Mouse (Mus musculus): ENCODE measurements at regions not wholly inside any gene's neighbourhood (a gene's known extent, or its start where the extent isn't known, plus 50 kb on each side); places are given as distances from the start of the nearest gene placed in this dataset.
"Not testable (repeated sequence)": the region's sequence is repeated elsewhere in the genome, so short reads cannot be mapped to it uniquely, and the experiment has no call there.

DNA sequence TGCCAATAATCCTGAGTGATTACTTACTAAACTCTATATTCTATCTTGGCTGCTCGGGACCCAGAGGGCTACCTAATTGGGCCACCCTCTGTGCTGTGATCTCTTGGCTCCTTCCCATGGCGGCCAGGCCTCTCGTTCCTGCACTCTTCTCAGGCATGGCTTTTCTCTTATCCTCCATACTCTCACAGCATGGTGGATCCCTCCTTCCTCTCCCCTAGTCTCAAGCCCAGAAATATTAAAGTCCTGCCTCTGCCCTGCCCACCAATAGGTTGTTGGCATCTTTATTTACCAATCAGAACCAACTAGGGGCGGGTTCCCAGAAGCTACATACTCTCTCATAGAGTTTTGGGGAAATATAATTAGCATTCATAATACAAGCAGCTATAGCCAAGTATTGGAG, 100.6 kb upstream of the Mocs1 start:
- intact Hi-C loops (cut with DNase I) = no loop called here

DNA sequence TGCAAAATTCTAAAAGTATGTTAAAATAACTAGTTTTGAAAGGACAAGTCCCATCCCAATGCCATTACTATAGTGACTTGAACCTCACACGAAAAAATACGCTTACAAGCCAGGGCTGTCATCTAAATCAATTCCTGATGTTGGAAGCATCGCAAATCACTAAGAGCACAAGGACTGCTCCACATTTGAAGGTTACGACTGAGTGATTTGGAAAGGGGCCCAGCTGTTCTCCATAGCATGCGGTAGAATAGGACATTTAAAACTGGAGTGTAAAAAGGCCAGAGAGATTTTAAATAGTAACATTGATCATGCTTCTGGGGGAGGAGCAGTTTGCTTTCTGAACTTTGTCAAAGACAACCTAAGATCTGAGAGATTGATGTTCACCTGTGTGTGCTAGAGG, 92.8 kb upstream of the Mocs1 start:
- H3K27ac ChIP-seq = no peak overlapping the region
- TF ChIP-seq CTCF (IDR thresholded peaks at IDR 0.05) = no peak
- intact Hi-C loops (cut with DNase I) = no loop called here
- no peak for DNase-seq
- no peak overlapping the region for H3K4me3 ChIP-seq

More for the DNA sequence above, 100.6 kb upstream of the Mocs1 start:
- no peak overlapping the region for H3K27ac ChIP-seq
- no peak overlapping the region for H3K4me3 ChIP-seq
- no peak for DNase-seq
- TF ChIP-seq CTCF (IDR thresholded peaks at IDR 0.05) = no peak

DNA sequence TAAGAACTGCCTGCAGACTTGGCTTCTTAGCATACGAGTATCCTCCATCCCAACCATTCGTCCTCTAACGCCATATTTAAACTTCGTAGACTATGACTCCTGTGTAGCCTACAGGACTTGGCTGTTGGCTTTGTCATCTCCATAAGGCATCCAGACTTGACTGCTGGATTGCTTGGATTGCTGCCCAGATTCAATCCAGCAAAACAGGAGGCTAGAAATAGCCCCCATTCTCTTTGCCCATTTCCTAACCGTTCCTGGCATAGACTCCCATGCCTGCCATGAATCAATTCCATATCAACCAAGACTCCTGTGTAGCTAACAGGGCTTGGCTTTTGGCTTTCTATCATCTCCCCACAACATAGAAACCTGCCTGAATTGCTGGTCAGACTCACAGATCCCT, 90.3 kb upstream of the Mocs1 start:
- Histone ChIP-seq H3K27ac (no peak overlapping the region), H3K4me3 (no peak overlapping the region)
- intact Hi-C loops (cut with DNase I) = no loop called here
- TF ChIP-seq CTCF (IDR thresholded peaks at IDR 0.05) = no peak
- no peak for DNase-seq

DNA sequence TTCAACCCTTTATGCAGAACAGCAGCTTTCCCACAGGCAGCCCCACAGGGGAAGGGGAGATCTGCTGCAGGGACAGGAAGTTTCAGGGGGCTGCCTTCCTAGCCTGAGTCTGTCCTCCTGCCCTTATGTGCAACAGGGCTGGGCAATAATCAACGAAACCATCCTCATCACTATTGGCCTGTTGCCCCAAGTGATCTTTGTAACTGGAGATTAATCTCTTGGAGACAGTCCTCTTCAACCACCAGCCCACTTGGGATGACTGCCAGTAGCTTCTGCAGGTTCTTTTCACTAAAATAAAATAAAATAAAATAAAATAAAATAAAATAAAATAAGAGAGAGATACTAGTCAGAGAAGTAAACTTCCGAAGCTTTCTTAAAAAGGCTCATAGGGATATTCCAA, 85.5 kb upstream of the Mocs1 start:
- Histone ChIP-seq H3K4me3 (no peak overlapping the region), H3K27ac (peak overlapping the region; percentile 16; the same call in 1 of the 2 replicates)
- intact Hi-C loops (cut with DNase I) = no loop called here
- no peak for DNase-seq
- no peak for TF ChIP-seq CTCF (IDR thresholded peaks at IDR 0.05)

DNA sequence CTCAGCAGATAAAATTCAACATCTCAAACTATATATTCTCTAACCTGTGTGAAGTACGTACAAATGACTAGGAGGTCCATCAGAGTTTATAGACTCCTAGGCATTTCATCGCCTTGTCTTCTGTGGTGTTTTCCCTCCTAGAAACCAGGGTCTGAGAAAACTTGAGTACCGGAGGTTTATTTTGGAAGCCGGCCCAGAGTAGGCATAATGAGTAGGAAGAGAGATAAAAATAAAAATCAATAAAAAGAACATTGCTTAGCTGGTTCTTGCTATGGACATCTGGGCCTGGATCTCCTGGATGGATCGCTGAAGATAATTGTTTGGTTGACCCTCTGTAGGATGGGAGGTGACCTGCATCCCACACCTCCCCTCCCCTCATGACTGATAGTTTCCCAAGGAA, 81.5 kb upstream of the Mocs1 start:
- no peak for DNase-seq
- intact Hi-C loops (cut with DNase I) = no loop called here
- H3K27ac ChIP-seq = no peak overlapping the region
- no peak overlapping the region for H3K4me3 ChIP-seq
- no peak for TF ChIP-seq CTCF (IDR thresholded peaks at IDR 0.05)

DNA sequence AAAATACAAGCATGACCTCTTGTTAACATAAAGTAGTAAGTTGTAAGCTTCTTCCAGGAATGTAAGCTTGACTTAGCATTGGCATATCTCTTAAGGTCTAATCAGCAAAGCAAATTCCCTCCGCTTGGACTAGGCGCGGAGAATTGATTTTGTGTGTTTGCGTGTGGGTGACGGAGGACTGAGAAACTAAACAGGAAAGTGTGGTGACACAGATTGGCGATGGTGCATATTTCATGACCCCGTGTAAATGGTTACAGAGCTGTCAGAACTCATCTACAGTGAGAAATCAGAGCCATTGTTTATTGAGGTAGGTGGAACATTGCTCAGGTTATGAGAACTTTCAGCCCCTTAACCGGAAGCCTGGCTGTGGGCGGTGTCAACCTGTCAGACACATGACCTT, 78.8 kb upstream of the Mocs1 start:
- intact Hi-C loops (cut with DNase I) = no loop called here
- no peak for TF ChIP-seq CTCF (IDR thresholded peaks at IDR 0.05)

DNA sequence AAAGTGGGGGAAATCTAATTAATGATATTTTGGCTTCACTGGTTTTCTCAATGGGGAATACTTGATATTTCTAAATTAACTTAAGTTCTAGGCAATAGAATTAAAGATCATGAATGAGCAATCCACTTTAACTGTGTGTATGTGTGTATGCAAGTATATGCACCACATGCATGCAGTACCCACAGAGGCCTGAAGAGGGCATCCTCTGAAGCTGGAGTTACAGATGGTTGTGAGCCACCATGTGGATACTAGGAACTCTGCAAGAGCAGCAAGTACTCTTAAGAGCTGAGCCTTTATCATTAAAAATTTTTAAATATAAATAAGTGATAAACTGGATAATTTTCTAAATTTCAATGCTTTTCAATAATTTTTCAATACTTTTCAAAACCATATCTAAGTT, 69.0 kb upstream of the Mocs1 start:
- Histone ChIP-seq H3K27ac (no peak overlapping the region), H3K4me3 (no peak overlapping the region)
- TF ChIP-seq CTCF (IDR thresholded peaks at IDR 0.05) = peak; percentile 44
- no peak for DNase-seq
- intact Hi-C loops (cut with DNase I) = no loop called here

More for the DNA sequence above, 78.8 kb upstream of the Mocs1 start:
- no peak overlapping the region for H3K27ac ChIP-seq
- H3K4me3 ChIP-seq = no peak overlapping the region
- no peak for DNase-seq

DNA sequence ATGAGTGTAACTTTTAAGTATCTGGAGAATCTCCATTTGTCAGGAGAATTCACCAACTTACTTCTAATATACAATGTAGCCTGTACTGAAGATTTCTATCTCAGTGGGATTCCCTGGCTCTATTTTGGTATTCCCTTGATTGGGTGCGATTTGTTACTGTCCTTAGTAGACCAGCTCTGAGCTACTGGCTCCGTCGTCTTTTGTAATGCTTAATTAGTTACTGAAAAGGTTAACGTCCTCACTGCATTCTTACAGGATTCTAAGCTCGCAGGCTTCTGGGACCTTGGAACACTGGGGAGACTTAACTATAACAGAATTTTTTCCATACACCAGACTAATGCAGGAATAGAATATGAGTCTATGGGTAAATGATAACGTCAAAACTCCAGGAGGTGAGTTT, 67.9 kb upstream of the Mocs1 start:
- intact Hi-C loops (cut with DNase I) = not testable (repeated sequence)

DNA sequence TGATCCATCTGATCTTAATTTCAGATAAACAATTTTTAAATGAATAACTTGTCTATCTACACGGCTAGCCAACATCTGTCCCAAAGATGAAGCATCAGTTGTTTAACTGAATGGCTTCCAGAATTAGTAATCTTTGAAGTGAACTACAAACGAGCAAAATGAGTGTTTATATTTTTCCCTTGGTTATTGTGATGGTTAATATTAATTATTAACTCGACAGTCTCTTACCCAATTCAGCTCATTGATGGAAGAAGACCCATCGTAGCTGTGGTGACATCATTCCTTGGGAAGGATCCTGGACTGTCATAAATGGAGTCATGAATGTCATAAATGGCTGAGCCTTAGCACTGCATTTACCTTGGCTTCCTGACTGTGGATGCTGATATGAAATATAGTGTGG, 60.4 kb upstream of the Mocs1 start:
- TF ChIP-seq CTCF (IDR thresholded peaks at IDR 0.05) = no peak
- intact Hi-C loops (cut with DNase I) = no loop called here
- no peak overlapping the region for H3K27ac ChIP-seq
- no peak overlapping the region for H3K4me3 ChIP-seq
- DNase-seq = no peak

More for the DNA sequence above, 67.9 kb upstream of the Mocs1 start:
- not testable (repeated sequence) for DNase-seq, H3K4me3 ChIP-seq, H3K27ac ChIP-seq

DNA sequence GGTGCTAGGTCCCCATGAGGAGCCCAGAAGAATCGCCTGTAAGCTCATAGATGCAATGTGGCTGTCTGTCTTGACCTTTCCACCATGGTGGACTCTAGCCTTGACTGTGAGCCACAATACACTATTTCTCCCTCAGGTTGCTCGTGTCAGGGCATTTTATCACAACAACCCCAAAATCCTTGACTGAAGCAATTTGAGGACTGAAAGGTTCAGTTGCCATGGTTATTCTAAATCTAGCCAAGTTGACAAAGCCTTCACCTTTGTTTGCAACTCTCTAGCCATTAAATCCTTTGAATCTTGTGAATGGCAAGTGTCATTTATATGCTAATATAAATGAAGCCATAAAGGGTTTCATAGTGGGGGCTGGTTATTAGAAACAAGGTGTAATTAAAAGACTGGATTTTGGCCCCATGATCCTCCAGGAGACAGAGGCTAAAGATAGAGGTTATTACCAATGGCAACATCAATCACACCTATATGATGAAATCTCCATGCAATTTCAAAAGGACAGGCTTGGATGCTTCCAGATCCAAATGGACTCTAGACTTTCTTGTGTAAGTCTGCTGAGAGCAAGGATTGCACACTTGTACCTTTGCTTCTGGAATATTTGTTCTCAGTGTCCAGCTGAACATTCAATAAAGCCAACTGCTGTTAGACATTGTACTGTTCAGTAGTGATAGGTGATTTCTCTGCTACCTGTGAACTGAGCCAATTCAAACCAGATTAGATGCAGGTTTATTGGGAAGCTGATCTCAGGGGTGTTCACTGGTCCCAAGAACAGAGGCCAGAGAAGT, 59.5 kb upstream of the Mocs1 start:
- no peak for TF ChIP-seq CTCF (IDR thresholded peaks at IDR 0.05)
- Histone ChIP-seq H3K4me3 (no peak overlapping the region), H3K27ac (no peak overlapping the region)
- no peak for DNase-seq
- intact Hi-C loops (cut with DNase I) = no loop called here

DNA sequence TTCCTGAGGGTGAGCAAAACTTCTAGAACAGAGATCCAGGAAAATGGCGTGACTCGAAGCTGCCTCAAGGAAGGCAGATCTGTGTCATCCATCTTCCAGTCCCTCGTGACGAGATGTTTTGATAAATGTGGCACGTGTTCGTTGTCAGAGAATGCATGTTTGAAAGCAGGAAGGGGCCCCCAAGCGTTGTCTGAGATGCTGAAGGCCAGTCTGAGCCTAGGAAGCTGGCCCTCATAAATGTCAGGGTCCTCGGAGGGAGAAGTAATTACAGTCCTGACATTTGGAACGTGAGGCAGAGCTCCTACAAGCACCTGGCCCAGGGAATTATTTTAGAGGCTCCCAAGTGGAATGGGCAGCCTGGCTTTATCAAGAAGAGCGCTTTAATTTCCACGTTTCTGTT, 50.5 kb upstream of the Mocs1 start:
- no peak overlapping the region for H3K4me3 ChIP-seq
- no peak for DNase-seq
- intact Hi-C loops (cut with DNase I) = no loop called here
- TF ChIP-seq CTCF (IDR thresholded peaks at IDR 0.05) = no peak
- H3K27ac ChIP-seq = no peak overlapping the region
